Mouse (Mus musculus) G1E (cell line): ENCODE measurements around the gene Sf3a2. TPM values are rescaled to one million over a fixed set of nuclear protein-coding genes. Genes with fewer than 3 reads are reported as not detected.

Source experiments
- ATAC-seq: 2 replicates; pipeline ENCODE4 v1.8.0; 2016; ENCODE audit warnings: mild to moderate bottlenecking; ENCODE audit not compliant: insufficient number of reproducible peaks, poor library complexity, low FRiP score, severe bottlenecking; ENCODE audit errors: extremely low read depth
- DNase-seq: peaks from one replicate; pipeline ENCODE4 v3.0.0; 2012; ENCODE audit warnings: low spot score
- H3K27me3 ChIP-seq: 2 replicates; pipeline ENCODE4 v1.6.1; 2012; ENCODE audit warnings: mild to moderate bottlenecking, low read length, inconsistent platforms; ENCODE audit not compliant: insufficient read depth
- H3K36me3 ChIP-seq: replicated peaks from 2 replicates; pipeline ENCODE3; 2012; ENCODE audit warnings: mild to moderate bottlenecking, inconsistent platforms
- H3K4me1 ChIP-seq: 2 replicates; pipeline ENCODE4 v1.6.1; 2012; ENCODE audit warnings: low read depth, low read length, inconsistent platforms, mixed read lengths; ENCODE audit not compliant: insufficient read depth
- H3K4me3 ChIP-seq: 2 replicates; pipeline ENCODE4 v1.5.1; 2012; ENCODE audit warnings: low read depth, mild to moderate bottlenecking, inconsistent platforms, low read length, moderate library complexity, mixed read lengths
- H3K9me3 ChIP-seq: replicated peaks from 2 replicates; pipeline ENCODE4 v1.6.1; 2012; ENCODE audit warnings: inconsistent platforms
- CTCF ChIP-seq: IDR thresholded peaks from 2 replicates; pipeline ENCODE4 v1.5.1; 2012; ENCODE audit warnings: low read depth, low read length, inconsistent platforms, mixed read lengths
- GATA1 ChIP-seq: IDR thresholded peaks from 2 replicates; pipeline ENCODE4 v1.6.1; 2012; ENCODE audit warnings: borderline replicate concordance, low read length, inconsistent platforms, mixed read lengths
- GATA2 ChIP-seq: IDR thresholded peaks from 2 replicates; pipeline ENCODE4 v1.6.1; 2012; ENCODE audit warnings: low read depth, low read length, inconsistent platforms, borderline replicate concordance
- POLR2AphosphoS5 ChIP-seq: IDR thresholded peaks from 2 replicates; pipeline ENCODE4 v1.6.1; 2012; ENCODE audit warnings: low read depth, low read length, inconsistent platforms; ENCODE audit not compliant: insufficient replicate concordance
- TAL1 ChIP-seq: conservative IDR thresholded peaks from 2 replicates; pipeline ENCODE4 v1.6.1; 2012; ENCODE audit warnings: low read depth, low read length, inconsistent platforms, mixed read lengths
- polyA plus RNA-seq: library from polyadenylated mRNA; stranded (reverse); fragments of >175 nt; gene quantifications from 2 replicates; pipeline ENCODE4 v1.2.3, GENCODE M21; 2012
- total RNA-seq, 2 experiments: library from RNA; stranded (forward) in 1 of 2; stranded (reverse) in 1 of 2; fragments of 200-1000 nt in 1 of 2; fragments of >200 nt in 1 of 2; fragmentation: Nextera tagmentation in 1 of 2; gene quantifications; 2 replicates each; pipeline ENCODE4 v1.2.3; 2014 to 2017

Gene Sf3a2
- total and polyA plus RNA-seq, 3 experiments = 8.7 to 652 (median 142) TPM

DNA sequence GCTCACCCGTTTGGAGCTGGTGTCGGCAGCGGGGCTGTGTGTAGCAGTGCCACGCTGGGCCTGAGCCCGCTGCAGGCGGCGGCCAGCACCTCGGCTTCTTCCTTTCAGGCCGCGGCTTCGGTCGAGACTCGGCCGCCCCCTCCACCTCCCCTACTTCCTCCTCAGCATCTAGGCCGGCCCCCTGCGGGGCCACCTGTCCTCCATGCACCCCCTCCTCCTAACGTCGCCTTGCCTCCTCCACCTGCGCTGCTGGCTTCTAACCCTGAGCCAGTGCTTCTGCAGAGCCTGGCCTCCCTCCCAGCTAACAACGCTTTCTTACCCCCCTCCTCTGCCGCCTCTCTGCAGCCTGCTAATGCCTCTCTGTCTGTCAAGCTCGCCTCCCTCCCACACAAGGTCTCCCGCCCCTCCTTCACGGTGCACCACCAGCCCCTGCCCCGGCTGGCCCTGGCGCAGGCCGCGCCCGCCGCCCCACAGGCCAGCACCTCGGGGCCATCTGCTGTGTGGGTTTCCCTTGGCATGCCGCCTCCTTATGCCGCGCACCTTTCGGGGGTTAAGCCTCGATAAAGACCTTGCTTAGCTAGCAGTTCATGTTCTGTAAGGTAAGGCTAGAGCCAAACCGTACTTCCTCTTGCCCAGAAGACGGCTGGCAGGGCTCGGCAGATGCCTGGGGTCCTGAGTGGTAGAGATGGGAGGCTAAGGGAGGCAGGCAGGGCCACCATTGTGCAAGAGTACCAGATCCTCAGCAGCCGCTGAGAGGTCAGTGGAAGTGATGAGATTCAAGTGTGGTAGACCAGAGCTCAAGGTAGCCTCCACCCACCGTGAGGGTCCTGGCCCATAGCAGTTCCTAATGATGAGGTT is 5.6 kb upstream of the Sf3a2 start:
- no peaks in the 10 kb centered on the region for H3K9me3 ChIP-seq
- no peak for ATAC-seq
- no peak for DNase-seq

DNA sequence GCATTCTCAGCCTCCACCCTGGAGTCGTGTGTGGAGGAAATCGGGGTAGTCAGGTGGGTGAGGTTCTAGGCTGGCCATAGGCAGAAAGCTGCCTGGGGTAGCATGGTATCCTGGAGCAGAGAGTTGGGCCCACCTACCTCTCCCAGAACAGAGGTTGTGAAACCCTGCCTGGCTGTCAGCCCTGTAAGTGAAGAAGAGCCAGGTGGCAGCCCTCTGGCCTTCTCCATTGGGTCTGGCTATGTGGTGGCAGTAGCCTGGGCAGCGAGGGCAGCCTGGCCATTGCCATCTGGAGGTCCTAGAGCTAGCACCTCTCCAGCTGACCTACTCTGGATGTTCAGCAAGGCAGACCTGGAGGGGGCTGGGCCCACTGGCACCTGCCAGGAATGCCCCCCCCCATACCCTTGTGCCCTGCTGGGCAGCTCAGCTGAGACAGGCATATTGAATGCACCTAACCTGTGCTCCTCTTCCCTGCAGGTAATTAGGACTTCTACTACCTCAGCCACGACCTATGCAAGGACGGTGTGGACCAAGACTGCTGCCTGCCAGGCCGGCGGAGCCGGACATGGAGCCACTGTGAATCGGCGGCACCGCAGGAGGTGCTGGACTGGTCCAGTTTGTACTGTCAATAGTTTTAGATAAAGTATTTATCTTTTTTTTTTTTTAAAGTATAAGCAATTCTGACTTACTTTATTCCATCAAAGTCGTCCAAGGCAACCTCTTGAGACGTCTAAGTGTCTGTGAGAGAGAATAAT is 4.8 kb upstream of the Sf3a2 start:
- Histone ChIP-seq H3K36me3 (peaks cover 92% of the 10 kb centered on the region), H3K4me3 (peak overlapping the region; percentile 3; the same call in 1 of the 2 replicates), H3K27me3 (no peaks in the 10 kb centered on the region), H3K4me1 (peaks cover 71% of the 10 kb centered on the region), H3K9me3 (no peaks in the 10 kb centered on the region)
- DNase-seq (no peak), ATAC-seq (no peak)
- TF ChIP-seq TAL1 (no peak), GATA1 (no peak), GATA2 (no peak), POLR2AphosphoS5 (no peak; the same call in 1 of the 2 replicates), CTCF (no peak)

More for the DNA sequence above, 5.6 kb upstream of the Sf3a2 start:
- H3K4me1 ChIP-seq = peaks cover 71% of the 10 kb centered on the region
- no peak overlapping the region; the same call in 1 of the 2 replicates for H3K4me3 ChIP-seq
- H3K36me3 ChIP-seq = peaks cover 99% of the 10 kb centered on the region
- no peaks in the 10 kb centered on the region for H3K27me3 ChIP-seq
- no peak for TF ChIP-seq GATA1
- TF ChIP-seq TAL1 = no peak

DNA sequence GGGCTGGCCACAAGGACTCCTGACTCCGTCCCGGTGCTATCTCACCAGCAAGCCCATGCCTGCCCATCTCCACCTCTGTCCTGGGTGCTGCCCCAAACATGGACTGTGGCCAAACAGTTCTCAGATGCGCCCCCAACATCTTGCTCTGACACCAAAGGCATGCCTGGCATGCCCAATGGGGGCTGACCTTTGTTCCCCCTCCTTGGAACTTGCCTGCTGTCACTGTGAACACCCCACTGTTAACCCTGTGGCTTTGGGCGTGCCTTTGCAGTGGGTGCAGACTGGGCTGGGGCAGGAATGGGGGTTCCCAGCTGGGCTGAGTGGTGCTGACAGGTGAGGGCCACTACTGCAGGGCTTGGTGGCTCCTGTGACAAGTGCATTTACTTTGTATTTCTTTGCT is 4.2 kb upstream of the Sf3a2 start:
- ATAC-seq = no peak
- Histone ChIP-seq H3K4me3 (peak overlapping the region; percentile 42; the same call in 1 of the 2 replicates), H3K4me1 (peaks cover 69% of the 10 kb centered on the region), H3K9me3 (no peaks in the 10 kb centered on the region), H3K36me3 (peaks cover 86% of the 10 kb centered on the region), H3K27me3 (no peaks in the 10 kb centered on the region)
- no peak for TF ChIP-seq GATA2
- TF ChIP-seq CTCF = no peak
- TF ChIP-seq TAL1 = no peak
- TF ChIP-seq GATA1 = no peak
- TF ChIP-seq POLR2AphosphoS5 = no peak
- DNase-seq = no peak

DNA sequence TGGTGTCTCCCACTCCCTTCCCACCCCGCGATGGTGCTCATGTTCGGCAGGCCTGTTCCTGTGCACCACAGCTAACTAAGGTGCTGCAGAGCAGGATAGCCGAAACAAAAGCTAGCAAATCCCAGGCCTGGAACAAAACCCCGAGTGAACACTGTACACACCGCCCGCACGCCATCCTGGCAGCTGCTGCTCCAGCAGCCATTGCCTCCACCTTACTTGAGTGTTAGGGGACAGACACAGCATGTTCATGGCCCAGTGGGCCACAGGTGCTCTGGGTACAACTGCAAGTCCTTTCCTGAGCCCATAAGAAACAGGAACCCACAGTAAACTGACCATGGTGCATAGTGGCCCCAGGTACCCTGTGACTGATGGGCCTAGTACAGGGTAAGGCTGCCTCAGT is 3.2 kb upstream of the Sf3a2 start:
- DNase-seq = no peak
- H3K36me3 ChIP-seq = peaks cover 80% of the 10 kb centered on the region
- no peak for ATAC-seq
- no peak for TF ChIP-seq GATA1
- TF ChIP-seq POLR2AphosphoS5 = no peak
- no peak for TF ChIP-seq CTCF
- TF ChIP-seq GATA2 = no peak
- no peak for TF ChIP-seq TAL1
- H3K4me3 ChIP-seq = peak overlapping the region; percentile 1; the same call in 1 of the 2 replicates
- no peaks in the 10 kb centered on the region for H3K9me3 ChIP-seq
- H3K27me3 ChIP-seq = no peaks in the 10 kb centered on the region
- H3K4me1 ChIP-seq = peaks cover 69% of the 10 kb centered on the region

DNA sequence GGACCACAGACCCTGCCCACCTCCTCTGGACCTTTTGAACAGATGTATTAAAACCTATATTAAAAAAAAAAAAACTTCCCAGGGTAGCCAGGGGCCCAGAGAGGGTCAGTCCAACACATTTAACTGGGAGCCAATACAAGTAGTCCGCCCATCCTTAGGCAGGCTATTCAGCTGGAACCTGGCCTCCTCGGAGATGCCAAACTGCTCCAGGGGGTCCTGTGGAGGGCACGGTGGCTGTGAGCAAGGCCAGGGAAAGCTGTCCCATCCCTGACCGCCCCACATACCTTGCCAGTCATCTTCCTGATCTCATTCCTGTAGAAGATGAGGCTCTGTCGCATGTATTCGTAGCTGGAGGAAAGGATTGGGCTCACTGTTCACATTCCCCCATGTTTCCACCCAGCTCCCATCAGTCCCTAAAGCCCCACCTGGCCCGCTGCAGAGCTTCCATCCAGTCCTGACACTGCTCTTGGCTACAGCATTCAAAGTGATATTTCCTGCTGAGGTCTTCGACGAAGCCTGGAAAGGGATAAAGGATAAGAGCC is 1.6 kb upstream of the Sf3a2 start:
- peaks cover 74% of the 10 kb centered on the region for H3K4me1 ChIP-seq

DNA sequence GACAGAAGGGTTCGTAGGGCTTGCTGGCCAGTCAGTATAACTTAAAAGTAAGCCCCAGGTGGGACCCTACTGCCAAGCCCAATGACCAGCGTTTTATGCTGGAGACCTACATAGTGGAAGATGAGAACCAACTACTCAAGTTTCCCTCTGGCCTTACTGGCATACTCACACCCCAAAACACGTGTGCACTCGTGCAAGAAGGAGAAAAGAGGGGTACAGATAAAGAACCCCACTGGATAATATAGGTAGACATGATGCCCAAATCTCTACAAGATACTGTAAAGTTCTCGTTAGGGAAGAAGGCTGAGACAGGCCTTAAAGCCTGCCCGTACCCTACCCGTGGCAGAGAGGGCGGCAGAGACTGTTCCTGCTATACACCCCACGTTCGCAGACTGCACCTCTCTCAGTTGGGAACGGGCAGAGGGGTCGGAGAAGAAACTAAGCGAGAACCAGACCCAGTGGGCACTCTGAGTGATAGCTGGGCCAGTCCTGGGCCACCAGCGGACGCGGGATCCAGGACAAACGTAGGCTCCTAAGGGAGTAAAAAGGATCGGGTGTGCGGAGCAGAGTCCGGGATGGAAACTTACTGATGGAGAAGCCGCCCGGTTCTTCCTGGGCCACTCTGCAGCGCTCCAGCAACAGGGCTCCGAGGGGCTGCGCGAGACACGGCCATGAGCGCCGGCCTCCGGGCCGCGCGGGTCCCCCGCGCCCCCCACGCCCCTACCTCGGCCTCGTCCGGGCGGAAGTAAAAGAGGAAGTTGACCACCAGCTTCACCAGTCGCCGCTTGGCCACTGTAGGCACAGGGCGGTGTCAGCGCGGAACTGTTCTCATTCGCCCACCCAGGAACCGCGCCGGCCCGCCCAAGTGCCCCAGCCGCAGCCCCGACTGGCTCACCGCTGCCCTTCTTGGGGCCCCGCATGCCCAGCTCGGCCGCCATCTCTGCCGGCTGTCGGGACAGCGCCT is 530 bp upstream of the Sf3a2 start:
- ATAC-seq (peak; percentile 23; the same call in 1 of the 2 replicates), DNase-seq (peak; percentile 79)
- Histone ChIP-seq H3K9me3 (no peaks in the 10 kb centered on the region), H3K27me3 (no peaks in the 10 kb centered on the region), H3K4me1 (peaks cover 72% of the 10 kb centered on the region), H3K36me3 (peaks cover 80% of the 10 kb centered on the region), H3K4me3 (peak overlapping the region; percentile 86)
- TF ChIP-seq GATA1 (no peak), POLR2AphosphoS5 (no peak; the same call in 1 of the 2 replicates), CTCF (no peak), TAL1 (no peak), GATA2 (no peak)

More for the DNA sequence above, 1.6 kb upstream of the Sf3a2 start:
- no peak for DNase-seq
- no peak for TF ChIP-seq CTCF
- no peak for TF ChIP-seq POLR2AphosphoS5
- TF ChIP-seq TAL1 = no peak
- TF ChIP-seq GATA2 = no peak
- no peak for TF ChIP-seq GATA1
- peak overlapping the region; percentile 86; the same call in 1 of the 2 replicates for H3K4me3 ChIP-seq
- H3K9me3 ChIP-seq = no peaks in the 10 kb centered on the region
- ATAC-seq = no peak
- no peaks in the 10 kb centered on the region for H3K27me3 ChIP-seq
- peaks cover 80% of the 10 kb centered on the region for H3K36me3 ChIP-seq
